Mouse (Mus musculus) bone marrow, adult 2 months (tissue): ENCODE data around the gene Jazf1.

Experiments used
- CTCF ChIP-seq: fragments of 200-500 bp; IDR thresholded peaks from 2 replicates; pipeline ENCODE4 v1.5.1; 2011; ENCODE audit warnings: low read length, control low read depth; ENCODE audit not compliant: control insufficient read depth, insufficient read depth
- POLR2A ChIP-seq: fragments of 200-500 bp; IDR thresholded peaks from 2 replicates; pipeline ENCODE4 v1.6.1; 2011; ENCODE audit warnings: low read depth, mild to moderate bottlenecking, control low read depth, low read length, borderline replicate concordance; ENCODE audit not compliant: control insufficient read depth

DNA sequence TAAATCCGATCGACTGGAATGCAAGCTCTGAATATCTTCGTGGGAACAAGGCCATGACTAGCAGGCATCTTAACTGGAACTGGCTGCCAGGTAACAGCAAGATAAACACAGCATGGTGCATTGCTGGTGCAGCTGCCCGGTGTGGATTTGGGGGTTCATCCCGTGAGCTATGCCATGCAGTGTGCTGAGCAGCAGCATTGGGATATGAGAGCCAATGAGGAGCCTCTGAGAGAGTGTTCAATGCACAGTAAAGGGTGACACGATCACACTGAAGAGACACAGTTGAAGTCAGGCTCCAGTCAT lies 105.0 kb downstream of the Jazf1 start:
- TF ChIP-seq CTCF, result no peak
- TF ChIP-seq POLR2A, result no peak
